Mouse (Mus musculus): ENCODE measurements around the gene Gm17662.

The Gm17662 gene

DNA sequence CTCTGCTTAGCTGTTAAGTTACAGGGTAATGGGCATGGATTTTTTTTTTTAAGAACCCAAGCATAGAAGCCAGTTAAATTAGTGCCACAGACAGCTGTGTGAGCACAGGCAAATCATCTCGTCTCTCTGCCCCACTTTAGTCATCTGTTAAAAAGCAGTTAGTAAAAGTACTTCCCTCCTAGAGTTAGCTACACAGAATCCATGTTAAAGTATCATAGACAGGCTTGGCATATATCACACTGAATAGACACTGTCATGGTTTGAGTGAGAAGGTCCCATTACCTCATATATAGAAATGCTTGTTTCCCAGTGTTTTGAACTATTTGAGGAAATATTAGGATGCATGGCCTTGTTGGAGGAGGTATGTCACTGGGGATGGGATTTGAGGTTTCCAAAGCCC, at the start of gene Gm17662:
Gene Gm17662 (plus strand): TSS at position 301 of the 400 bp plus-strand sequence.
- no peak for DNase-seq

DNA sequence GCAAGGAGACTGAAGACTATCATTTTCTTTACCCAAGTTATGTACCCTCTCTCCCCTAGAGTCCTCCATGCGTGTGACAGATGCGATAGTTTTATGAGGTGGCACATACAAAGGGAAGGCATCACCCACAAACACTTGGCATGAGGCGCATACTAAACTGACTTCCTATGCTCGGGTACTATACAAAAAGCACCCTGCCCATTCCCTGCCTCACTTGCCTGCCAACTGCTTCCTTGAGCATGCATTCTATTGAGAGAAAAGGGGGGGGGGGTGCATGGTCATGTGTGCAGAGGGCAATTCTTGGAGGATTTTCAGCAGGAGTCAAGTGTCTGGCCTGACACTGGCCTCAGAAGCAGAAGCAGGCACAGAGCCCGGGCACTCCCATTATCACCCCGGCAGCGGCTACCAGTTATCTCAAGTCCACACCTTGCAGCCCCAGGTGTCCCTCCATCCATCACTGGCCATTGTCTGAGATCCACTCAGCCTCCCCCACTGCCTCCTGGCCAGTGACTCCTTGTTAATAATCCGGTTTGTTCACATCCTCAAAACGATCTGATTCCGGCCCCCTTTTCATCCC, 46.3 kb upstream of the Gm17662 start:
- DNase-seq = no peak

DNA sequence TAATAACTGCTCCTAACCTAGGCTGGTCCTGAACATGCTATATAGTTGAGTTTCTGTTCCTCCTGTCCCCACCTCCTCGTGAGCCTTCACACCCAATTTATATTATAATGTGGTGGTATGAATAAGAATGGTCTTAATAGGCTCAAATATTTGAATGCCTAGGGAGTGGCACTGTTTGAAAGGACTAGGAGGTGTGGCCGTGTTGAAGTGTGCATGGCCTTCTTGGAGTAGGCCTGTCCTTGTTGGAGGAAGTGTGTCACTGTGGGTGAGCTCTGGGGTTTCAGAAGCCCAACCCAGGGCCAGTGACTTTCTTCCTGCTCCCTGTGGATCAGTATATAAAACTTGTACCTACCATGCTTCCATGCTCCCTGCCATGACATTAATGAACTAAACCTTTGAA, 43.5 kb upstream of the Gm17662 start:
- DNase-seq = no peak

DNA sequence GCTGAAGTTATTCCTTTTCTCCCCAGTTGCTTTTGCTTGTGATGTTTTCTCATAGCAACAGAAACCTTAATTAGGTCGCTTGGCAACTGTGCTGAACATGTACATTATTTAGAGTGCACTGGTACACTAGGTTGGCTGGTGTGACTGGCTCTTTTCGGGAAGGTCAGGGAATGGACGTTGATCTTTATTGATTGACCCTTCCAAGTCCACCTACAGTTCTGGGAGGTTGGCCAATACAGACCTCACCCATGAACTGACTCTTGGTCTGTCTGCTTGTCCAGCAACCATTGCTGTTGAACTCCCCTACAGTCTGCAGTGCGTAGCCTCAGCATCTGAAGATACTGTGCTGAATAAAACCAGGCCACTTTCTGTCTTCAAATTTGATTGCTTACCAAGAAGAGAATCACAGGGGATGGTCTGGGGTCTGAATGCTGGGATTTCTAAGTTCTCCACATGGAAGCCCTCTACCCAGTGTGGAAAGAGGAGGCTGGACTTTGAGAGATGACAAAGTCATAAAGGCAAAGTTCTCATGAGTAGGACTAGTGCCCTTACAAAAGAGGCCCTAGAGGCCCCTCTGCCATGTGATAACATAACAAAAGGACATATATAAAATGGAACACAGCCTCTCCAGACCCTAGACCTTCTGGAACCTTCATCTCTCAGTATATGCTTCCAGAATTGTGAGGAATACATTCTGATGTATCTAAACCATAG, 40.5 kb upstream of the Gm17662 start:
- DNase-seq = no peak

DNA sequence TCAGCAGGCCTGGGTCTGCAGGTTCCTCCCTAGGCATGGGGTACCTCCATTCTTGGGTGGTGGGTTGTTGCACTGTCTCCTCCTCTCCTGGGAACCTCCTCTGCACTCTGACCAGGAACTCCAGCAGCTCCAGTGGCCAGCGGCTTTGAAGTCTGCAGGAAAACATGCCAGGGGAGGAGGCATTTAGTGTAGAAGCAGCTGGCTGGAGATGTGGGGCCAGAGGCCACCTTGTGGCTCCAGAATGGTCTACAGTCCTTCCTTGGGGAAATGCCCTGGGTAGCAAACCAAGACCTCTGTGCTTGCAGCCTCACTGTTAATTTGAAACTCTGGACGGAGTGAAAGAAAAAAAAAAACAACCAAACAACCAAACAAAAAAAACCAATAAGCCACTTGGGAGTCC, 39.6 kb upstream of the Gm17662 start:
- no peak for DNase-seq

DNA sequence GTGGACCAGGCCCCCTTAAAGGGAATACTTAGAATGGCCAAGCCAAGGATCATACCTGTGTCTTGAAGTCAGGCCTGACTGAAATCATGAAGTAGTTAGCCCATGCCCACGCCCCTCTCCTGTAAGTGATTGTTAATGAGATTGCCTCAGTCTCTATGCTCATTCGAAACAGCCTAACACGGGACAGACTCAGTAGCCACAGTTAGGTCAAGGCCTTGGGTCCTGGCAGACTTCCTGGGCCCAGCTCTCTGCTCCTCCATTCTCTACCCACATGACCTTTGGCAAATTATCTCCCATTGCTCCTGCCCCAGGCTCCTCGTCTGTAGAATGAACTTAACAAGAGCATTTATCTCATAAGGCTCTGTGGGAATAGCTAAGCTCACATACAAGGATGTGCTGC, 38.1 kb upstream of the Gm17662 start:
- DNase-seq = no peak

DNA sequence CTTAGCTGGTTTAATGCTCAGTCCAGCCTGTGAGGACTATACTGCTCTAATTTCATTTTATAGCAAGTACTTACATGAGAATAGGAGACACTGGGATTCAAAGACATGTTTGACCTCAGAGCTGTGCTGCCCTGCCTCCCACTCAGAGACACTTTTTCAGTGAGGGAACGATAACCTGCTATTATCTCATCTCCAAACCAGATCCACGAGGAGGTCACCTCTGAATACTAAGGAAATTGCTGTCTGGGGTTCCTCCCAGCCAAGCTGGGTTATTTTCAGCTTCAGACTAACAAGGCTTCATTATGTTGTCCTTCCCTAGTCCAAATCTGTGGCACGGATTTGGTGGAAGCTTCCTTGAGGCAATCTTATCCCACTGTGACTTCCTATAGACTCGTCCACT, 37.2 kb upstream of the Gm17662 start:
- DNase-seq = no peak

DNA sequence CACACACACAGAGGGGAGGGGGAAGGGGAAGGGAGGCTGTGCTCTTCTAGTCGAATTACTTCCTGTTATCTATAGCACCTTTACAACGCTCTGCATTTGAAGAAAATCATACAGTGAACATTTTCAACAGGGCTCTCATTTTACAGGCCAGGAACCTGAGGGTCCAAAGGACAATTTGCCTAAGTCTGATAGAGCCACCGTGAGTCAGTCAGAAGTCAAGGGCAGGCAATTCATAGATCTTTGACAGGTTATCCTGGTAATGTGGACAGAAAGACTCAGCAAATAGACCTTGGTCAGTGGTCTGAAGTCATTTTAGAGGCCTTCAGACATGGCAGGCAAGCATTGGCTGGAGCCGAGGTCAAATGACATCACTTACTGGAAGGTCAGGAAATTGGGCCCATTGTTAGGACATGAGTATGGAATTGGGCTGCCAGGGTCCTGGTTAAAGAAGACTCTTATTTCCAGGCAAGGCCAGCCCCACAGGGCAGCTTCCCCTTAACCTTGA, 33.5 kb upstream of the Gm17662 start:
- no peak for DNase-seq

DNA sequence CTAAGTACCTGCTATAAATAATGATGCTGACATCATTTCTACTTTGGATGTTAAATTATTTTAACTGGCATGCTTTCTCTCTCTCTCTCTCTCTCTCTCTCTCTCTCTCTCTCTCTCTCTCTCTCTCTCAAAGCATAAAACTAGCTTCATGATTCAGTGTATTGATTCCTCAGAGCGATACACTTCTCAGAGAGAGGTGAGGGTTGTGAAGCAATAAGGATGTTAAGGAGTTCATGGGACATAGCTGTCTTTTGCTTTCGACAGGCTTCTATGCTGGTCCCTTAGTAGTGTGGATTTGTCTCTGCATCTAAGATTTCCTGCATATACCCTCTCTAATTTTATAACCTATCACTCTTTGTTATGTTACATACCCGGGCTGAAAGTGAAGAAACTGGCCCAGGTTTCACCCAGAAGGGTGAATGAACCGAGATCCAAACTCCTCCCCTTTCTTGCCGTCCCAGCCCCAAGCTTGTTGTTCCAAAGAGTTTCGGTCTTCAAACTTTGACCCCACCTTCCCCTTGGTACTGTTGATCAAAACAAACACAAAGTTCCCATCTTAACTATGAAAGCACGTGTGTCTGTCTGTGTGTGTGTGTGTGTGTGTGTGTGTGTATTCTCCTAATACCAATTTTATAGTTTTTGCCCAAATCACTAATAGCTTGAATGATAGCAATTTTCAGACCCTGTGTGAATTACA, 32.6 kb upstream of the Gm17662 start:
- no peak for DNase-seq

DNA sequence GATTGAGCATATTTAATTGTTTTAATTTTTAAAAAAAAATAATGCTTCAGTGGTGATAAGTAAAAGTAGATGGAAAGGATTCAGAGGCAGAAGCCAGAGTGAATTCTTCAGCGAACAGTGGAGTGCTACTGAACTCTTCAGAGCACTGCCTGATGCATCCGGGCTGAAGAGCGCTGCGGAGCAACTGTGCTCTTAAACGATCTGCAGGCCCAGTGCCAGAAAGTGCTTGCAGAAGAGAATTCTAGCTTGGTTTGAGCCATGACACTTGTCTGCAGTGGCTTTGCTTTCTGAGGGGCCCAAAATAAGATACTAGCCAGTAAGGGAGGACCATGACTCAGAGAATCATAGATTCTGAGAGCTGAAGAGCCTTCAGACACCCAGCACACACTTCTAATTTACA, 28.2 kb upstream of the Gm17662 start:
- peak; percentile 21 for DNase-seq

DNA sequence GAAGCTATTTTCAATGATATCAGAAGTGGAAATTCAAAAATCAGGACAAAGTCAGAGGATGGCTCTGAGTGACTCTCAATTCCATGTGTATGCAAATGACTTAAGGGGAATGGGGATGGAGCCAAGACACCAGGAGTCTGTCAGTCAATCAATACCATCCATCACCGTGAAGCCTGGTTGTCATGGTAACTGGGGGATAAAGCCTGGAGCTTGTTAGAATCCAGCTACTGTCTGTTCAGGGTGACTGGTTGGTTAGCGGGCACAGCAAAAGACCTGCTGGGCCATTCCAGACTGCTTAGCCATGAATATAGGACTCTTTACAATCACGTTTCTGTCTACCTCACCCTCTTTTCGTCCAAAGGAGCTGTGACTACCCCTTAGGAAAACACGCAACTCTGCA, 22.0 kb upstream of the Gm17662 start:
- peak; percentile 32 for DNase-seq

DNA sequence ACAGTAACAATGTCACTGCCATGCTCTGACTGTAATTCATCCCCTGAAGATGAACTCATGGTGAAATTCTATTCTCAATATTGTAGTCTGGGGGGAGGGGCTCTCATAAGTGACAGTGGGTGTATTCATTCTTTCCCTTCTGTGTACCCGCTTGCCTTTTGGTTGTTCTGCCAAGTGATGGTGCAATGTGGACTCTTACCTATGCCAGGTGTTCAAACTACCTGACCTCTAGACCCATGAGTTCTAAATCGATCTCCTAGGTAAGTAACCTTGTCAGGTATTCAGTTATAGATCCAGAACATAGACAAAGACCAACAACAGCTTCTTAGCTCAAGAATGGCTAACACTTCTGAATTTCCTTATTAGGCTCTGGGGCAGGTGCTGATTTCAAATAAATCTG, 18.8 kb upstream of the Gm17662 start:
- DNase-seq = no peak

DNA sequence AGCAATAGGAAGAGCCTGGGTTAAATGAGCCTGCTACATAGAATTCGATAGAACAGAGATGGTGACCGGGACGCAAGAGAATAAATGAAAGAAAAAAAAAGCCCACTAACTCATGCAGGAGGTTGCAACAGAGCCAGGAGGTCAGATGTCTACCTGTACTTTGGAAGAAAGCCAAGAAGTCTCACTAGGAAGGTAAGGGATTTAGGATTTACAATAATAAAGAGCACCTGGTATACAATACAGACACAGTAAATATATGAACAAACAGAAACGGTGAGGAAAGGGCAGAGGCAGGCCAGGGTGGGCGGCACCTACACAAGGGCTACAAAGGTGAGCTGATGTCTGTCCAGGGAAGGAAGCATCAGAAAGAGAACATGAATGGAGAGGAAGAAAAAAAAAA, 14.9 kb upstream of the Gm17662 start:
- no peak for DNase-seq

DNA sequence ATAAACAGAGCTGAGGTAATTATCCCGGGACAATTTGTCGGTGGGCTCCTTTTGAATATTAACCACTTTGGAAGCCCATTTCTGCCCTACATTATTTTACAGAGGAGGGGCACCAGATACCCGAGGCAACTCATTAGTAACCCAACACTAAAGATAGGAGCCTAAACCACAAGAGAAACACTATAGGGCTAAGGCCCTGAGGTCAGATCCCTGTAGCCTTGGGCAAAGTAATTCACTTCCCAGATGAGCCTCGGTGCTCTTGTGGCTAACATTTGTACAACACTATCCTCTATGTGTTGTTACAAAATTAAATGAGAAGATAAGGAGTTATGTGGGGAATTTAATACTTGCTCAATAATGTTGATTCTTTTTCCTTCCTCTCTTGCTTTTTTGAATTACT, 13.6 kb upstream of the Gm17662 start:
- DNase-seq = no peak

DNA sequence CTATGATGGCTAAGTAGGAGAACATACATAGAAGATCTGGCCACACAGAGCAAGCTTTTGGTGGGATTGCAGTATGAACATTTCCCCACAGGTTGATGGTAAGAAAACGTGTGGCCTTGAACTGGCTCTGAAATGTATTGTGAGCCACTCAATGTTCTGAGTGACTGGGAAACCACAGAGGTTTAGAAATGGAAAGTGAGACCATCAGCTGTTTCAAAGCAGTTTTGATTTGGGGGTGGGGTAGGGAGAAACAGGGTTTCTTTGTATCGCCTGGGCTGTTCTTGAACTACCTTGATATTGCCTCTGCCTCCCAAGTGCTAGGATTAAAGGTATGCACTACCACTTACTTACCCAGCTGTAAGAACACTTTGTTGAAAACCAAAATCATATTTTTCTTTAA, 1.9 kb upstream of the Gm17662 start:
- DNase-seq = no peak

DNA sequence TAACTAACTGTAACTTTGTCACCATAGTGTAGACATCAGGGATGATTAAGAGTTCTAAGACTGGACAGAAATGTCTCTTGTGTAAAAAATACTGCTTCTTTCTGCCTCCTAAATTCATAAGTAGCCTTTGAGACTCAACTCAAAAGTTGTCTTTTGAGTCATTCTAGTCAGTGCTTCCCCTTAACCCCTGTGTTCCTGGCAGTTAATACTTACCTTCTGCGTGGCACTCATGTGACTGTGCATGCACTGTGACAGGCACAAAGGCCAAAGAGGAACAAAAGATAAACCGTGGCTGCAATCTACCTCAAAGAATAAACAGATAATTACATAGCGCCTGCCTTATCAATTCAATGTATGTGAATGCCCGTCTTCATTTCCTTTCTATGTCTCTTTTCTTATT, 694 bp downstream of the Gm17662 start:
- no peak for DNase-seq

DNA sequence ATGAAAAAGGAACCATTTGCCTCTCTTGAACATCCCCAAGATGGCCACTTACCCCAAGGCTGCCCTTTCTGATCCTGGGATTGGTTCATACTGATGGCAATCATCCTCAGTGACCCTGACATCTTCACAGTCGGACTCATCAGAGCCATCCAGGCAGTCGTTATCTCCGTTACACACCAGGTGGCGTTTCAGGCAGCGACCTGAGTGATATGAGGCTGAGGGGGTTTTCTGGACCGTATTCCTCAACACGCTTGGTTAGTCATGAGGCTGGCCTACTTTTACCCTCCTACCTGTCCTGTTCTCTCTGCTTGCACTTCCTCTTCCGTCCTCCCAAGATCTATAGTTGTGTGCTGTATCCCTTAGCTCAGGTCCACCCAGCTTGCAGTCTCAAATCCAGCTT, 4.1 kb downstream of the Gm17662 start:
- no peak for DNase-seq

DNA sequence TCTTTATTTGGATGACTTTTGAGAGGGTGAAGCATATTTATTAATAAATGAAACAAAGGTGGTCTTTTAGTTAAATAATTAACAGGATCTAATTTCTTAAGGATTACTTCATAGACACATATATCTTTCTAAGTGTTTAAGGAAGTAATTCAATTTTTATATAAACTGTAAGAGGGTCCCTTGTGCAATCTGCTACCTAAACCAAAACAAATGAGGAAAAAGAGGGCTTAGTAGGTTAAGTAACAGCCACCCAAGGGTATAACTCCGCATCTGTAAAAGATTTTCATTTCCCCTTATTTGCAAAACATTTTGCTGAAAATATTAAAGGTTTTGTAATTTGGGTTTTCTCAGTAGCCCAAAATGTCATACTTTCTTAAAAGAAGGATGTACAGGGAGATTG, 7.3 kb downstream of the Gm17662 start:
- DNase-seq = no peak

DNA sequence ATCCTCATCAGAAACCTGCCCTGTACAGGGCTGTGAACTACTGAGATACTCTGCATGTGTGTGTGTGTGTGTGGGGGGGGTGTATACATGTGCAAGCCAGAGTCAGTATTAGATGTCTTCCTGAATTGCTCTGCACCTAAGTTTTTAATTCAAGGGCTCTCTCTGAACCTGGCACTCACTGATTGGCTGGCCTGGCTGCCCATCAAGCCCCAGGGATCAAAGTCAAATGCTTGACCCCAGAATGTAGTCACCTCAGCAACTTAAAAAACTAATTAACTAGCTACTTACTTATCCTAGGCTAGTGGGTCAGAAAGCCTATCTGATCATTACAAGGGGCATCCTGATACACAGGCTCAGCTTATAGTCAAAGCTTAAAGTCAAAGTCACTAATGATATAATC, 12.5 kb downstream of the Gm17662 start:
- DNase-seq = no peak

DNA sequence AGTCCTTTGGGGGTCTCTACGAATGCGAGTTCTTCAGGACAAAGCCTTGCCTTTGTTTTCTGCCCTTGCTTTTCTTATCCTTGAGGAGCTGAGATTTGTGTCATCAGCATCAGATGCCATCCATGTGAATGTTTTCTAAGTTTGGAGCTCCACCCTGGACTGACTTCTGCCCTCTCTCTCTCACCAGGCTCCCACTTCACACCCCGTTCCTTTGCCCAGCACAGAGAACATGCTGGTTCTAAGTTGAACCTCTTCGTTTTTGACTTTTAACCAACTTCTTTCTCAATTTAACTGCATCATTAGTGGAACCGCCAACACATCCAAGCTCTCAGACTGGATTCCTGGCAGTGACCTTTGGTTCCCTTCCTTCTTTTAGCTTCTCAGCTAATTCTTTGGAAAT, 13.1 kb downstream of the Gm17662 start:
- DNase-seq = no peak

DNA sequence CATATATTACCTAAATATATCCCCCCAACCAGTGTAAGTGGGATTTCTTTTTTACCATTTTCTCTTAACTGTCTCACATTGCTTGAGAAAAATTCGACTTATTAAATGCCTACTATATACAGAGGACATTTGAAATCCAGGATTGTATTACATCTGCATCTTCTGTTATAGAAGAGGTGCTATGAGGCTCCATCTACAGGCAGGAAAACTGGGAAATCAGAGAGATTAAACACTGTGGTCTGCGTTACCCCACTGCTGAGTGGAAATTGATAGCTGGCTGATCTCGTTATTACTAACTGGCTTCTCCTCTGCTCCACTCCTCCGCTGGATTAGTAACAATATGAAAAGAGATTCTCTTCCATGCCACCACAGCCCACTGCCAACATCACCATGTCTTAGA, 18.7 kb downstream of the Gm17662 start:
- DNase-seq = no peak

DNA sequence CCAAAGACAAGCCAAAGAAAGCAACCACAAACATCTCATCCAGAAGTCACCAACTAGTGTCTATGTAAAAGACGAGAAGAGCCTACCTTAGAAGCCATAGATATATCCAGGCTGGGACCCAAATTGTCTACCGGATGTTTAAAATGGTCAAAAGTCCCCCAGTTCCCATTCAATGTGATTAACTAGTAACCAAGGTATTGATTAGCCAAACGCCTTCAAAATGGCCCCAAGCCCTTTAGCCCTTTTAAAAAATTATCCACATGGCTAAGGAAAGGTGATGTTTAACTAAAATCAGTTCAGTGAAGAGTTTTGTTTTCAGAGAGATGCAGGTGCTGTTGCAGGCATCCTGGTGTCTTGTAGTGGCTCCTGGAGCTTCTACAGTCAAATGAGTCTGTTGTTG, 19.2 kb downstream of the Gm17662 start, which contains the start of gene C8a:
Gene C8a (minus strand): TSS at position 76 of the 400 bp plus-strand sequence.
- DNase-seq = no peak

DNA sequence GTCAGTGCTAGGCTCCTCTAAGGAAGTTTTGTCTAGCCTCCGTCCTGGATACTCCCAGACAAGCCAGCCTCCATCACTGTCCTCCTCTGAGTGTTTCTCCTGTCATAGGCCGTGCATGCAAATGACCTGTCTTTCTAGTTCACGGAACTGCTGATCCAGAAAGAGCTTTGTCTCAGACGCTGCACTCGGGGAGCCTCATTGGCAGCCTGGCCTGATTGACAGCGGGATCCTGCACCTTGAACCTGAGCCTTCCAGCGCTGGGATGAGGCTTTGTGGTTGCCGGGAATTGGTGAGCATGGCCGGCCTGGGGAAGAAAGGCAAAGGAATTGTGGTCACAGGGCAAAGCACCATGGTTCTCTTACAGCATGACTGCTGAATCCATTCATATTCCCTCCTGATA, 30.4 kb downstream of the Gm17662 start:
- DNase-seq = no peak

Data from layer of hippocampus, adult 9-11 months (tissue).